Mouse (Mus musculus) fat pad, adult 2 months (tissue): ENCODE measurements around the gene Gm21992.

Experiments
- DNase-seq: peaks from one replicate; pipeline ENCODE4 v3.0.0-alpha.2; 2011; ENCODE audit warnings: low read depth, low spot score; ENCODE audit errors: extremely low read depth

Gene Gm21992

DNA sequence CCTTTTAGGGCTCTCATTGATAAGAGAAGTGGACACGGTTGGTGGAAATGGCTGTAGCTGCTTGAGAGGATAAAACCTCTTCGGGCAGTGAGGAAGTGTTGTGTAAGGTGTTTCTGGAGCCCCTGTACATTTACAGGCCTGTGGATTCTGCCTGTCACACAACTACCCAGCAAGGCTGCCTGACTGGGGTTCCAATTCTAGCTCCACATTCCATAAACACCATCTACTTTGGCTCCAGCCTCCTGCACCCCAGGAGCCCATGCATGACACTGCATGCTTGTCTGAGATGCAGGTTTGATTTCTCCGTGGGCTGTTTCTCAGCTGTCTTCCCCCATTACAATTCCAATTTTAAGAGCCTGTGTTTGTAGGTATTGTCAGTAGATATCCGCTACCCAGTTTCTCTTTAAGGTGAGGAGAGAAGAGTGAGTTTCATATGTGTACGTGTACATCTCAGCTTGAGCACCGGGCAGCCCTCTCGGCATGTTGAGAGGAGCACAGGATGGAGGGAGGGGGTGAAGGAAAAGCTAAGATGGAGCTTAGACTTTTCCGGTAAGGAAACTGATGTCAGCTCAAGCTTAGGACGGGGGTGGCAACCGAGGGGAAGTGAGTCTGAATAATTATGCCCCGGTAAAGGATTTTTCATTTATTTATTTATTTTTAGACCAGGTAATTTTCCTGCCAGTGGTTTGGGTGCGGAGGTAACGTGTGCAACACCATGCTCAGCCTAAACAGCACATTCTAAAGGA is 98.5 kb downstream of the Gm21992 start:
- DNase-seq, result no peak

DNA sequence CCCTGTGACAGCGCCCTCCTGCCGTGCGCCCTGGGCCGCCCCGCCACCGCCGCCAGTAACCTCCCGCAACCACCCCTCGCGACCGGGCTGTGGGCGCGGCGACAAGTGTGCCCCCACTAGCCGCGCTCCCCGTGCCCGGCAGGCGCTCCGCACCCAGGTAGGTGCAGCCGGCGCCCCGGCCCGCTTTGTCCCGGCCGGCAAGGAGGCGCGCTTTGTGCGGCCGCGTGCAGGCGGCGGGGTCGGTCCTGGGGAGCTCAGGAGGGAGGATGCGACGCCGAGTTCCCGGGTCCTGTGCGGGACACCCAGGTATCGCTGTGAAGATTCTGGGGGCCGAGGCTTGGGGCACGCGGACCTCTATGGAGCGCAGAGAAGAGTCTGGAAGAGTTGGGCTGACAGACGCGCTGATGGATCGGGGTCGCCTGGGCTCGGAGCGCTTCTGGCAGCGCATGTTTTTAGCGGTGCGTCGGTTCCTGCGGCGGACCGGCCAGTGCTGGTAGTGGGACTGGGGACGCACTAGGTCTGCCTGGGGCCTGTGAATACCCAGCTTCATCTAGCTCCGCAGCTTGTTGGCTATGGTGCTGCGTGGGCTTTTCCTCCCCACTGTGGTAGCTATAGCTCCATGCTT is 99.1 kb downstream of the Gm21992 start:
- DNase-seq, result no peak

DNA sequence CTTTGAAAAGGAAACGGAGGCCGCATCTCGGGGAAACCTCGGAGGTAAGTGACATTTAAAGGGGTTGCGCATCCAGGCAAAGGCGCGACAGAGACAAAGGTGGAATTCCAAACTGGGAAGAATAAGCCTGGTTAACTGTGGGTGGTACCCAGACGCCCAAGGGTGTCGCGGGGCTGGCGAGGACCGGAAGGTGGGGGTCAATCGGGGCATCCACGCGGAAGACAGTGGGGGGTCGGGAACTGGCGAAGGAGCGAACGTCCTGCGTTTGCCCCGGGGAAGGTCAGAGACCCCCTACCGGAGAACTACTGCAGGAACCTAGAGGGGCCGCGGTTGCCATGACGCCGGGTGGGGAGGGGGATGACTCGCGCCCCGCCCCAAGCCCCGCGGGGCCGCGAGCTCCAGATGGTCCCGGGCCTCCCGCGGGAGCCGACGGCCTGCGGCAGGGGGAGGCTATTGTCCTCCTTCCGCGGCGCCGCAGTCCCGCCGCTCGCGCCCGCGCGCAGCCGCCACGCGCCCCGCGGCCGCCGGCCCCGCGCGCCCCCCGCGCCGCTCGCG is 99.7 kb downstream of the Gm21992 start:
- DNase-seq, result no peak

DNA sequence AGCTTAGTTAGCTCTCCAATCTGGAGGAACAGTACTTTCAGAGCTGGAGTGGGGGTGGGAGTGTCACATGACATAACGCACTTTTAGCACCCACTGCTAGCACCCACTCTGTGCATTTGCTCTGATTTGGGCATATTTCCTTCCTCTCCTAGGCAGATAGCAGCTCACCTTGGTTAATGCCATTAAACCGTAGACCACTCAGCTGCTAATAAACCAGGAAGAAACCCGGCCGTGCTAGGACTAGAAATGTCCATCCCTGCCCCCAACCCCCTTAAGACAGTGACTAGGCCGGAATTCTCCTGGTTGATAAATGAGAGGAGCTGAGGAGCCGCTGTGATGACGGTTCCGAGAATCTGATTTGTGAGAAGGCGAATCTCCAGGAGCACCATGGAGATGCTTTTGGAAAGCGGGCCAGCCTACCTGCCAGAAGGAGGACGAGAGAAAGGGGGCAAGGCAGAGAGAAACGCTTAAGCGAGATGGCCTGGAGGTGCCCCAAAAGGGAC is 100.3 kb downstream of the Gm21992 start, which contains the start of gene Sptbn2:
Gene Sptbn2 (plus strand): TSS at position 70 of the 503 bp plus-strand sequence.
- DNase-seq, result no peak

DNA sequence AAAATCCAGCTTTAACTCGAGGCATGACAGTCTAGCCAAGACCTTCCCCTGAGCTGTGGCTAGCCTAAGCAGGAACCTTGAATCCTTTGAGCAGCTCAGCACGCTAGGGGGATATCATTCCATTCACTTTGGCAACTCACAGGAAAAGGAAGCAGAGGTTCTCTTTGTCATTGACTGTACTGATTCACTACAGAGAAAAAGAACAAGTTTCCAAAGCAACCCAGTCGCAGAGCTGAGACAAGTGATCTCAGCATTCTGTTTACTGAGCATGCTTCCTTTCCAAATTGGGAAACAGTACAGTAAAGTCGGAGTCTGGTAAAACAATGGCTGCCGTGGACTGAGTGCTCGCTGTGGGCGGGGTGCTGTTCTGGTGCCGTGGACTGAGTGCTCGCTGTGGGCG is 102.6 kb downstream of the Gm21992 start:
- no peak for DNase-seq

DNA sequence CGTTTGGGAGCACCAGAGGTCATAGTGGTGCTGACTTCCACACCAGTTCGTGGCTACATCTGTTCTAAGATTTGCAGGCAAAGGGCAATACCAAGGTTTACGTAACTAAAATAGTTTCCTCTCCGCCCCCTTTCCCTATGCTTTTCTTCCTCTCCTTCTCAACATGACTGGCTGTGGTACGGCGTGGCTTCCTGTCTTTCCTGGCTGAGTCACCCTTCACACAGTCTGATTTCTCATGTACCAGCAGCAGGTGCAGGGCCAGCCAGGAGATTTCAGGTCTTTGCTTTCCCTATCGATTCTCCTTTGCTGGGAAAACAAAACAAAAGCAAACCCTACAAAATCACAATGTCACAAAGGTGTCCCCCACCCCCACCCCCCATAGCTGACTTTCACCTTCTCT is 110.2 kb downstream of the Gm21992 start:
- DNase-seq, result no peak

DNA sequence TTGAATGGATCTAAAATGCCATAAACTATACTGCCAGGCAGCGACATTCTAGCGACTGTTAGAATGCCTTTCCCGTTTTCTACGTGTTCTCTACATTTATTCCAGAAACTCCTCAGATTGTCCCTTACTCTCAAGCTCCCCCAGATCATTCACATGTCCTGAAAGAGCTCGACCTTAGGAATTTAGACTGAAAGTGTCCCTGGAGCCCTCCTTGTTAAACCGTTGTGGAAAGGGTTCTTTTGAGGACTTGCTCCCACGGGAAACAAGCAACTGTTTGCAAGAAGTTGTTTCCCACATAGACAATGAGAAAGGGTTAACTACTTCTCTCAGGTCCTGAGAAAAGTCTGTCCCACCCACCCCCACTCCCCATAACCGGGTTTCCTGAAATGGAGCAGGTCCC is 110.8 kb downstream of the Gm21992 start:
- no peak for DNase-seq

DNA sequence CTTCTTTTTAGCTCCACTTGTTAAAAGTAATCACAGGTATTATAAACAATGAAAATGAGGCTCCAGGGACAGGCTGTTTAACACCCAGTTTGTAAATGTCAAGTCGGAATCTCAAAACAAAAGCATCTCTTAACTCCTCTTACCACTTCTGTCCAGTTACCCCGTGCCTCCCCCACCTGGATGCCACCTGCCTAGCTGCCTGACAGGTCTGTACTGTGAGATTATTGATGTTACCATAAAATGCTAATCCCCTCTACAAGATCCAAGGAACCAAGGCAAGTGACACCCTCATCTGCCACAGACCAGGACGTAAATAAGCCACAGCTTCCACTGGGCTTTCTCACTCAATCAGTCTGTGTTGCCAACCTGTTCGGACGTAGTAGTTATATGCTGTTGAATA is 111.6 kb downstream of the Gm21992 start:
- DNase-seq, result no peak

DNA sequence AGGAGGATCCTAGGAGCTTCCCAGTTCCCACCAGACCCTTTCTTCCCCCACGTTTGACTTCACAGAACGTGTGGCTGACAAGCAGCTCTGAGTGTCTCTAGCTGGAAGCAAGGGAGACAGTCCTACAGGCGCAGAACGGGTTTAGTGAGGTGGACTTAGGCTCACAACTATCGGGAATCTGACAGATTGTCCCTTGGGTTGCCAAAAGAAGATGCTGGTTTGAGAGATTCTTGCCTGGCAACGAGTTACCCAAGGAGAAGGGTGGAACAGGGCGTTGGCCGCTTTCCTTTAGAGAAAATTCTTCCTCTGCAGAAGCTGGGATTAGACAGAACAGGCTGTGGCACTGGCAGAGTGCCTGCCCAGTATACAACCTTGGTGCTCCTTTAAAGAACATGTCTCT is 112.6 kb downstream of the Gm21992 start:
- no peak for DNase-seq

DNA sequence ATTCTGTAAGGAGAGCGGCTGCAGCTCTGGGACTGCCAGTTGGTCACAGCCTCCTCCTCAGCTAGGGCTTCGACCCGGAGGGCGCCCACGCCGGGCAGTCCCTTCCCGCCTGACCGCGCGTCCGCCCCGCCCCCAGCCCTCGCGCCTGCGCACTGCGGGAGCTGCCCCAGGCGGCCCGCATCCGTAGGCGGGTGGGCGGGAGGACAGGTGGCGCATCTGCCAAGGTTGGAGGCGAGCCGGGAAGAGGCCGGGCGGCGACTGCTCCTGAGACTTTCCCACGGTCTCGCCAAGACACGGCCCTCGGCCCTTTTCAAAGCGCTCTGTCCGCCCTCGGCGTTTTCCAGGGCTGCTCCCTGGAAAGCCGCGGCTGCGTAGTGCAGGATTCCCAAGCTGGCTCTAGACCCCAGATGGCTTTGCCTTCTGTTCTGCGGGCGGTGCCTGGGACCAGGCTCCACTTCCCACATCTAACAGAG is 113.2 kb downstream of the Gm21992 start, which contains the start of gene Gm960:
Gene Gm960 (minus strand): TSS at position 464 of the 473 bp plus-strand sequence.
- no peak for DNase-seq

DNA sequence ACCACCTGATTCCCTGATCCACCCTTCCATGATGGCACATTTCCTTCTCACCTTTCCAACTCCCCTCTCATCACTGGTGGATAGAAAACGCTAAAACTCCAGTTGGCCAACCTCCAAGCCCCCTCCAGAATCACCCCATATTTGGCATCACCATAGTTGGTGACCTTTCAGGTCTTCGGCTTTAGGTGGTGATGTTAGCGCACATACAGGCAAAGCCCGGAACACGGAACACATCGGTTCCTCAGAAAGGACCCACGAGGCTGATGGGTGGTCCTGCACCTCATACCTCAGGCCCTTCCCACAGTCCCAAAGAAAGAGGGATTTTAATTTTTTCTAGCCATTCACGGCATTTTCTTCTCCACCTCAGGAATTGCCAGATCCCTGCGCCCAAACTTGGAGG is 113.7 kb downstream of the Gm21992 start:
- DNase-seq, result no peak

DNA sequence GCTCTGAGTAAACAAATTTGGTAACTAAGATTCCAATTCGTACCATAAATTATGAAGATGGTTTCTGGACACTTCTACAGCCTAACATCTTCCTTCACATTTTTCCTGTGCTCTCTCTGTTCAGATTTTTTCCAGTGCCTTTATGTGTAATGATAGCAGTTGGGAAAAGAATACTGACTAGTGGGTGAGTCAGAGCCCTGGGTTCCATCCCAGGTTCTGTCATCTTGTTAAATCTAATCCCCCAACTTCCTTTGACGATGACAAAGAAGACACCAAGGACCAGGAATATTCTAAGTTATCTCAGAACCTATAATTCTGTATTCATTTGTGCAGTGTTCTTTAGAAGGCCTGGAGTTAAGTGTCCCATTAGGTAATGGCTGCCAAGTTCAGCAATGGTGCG is 114.3 kb downstream of the Gm21992 start:
- DNase-seq, result no peak

DNA sequence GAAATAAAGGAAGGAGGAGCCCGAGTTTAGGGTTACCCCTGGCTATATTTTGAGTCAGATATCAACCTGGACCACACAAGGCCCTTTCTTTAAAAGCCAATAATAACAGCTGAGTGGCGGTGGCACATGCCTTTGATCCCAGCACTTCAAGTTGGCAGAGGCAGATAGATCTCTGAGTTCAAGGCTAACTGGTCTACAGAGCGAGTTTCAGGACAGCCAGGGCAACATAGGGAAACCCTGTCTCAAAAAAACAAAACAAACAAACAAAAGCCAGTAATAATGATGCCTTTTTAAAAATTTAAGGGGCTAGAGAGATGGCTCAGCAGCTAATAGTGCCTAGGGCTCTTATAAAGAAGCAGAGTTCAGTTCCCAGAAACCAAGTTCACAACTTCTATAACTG is 117.1 kb downstream of the Gm21992 start:
- no peak for DNase-seq
